In the genomic region with DNA sequence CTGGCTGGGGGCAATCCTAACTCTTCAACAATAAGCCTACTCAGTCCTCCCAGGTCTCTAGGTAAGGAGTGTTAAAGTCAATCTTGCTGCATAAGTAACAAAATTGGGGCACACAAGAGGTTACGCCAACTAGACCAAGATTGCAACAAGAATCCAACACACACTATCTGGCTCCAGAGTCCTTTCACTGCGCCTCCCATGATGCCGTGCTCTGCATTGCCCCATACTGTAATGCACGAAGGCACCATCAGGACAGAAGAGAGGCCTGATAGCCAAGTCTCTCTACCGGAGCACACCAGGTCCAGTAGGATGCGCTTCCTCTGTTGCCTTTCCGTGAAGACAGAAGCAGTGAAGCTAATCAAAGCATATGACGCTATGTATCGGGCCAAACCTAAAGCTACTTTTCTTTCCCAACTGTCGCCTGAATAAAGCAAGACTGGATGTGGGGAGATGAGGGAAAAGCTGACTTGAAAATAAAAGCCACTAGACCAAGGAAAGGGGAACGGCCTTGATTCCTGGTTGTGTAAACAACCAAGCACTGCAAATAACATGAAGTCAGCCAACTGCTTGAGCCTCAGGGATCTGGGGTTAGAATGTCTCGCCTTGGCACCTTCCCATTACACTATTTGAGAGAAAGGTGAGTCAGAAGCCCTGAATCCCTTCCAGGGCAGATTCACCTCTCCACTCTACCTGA, we compare ENCODE assay signal across 10 mouse cellular contexts. TPM values are rescaled to one million over a fixed set of nuclear protein-coding genes. Genes with fewer than 3 reads are reported as not detected.
DNase-seq lines count a peak whose midpoint lies in the region; ATAC-seq and TF ChIP-seq lines count a peak whose summit lies in the region.
"Had no signal": no experiment of that assay in that cellular context is flagged by ENCODE, and none has a peak within 500 bp of the region (broad histone marks: within the 10 kb centered on the region; RNA-seq: fewer than 3 reads in every experiment).

No protein-coding gene starts in this region.

- TF ChIP-seq EP300 in liver, postnatal 0 days (IDR thresholded peaks at IDR 0.05; ENCODE audit: low read depth) = no peak

- 82% methylated on average over 12 of the region's 12 CpGs for WGBS in heart, embryonic 16.5 days
- WGBS in neural tube, embryonic 11.5 days = 88% methylated on average over 12 of the region's 12 CpGs
- WGBS in liver, postnatal 0 days (ENCODE audit: insufficient replicate concordance) = 67% methylated on average over 12 of the region's 12 CpGs
- 75% methylated on average over 12 of the region's 12 CpGs for WGBS in stomach, embryonic 16.5 days

- ATAC-seq in heart, embryonic 16.5 days (replicated peaks; ENCODE audit: extremely low read depth, insufficient read depth, low FRiP score) = no peak
- ATAC-seq in neural tube, embryonic 11.5 days (ENCODE audit: insufficient read depth, low FRiP score, low TSS enrichment) = no peak
- ATAC-seq in liver, postnatal 0 days = peak; percentile 28; the same call in 1 of the 2 replicates
- no peak; the same call in 1 of the 2 replicates for ATAC-seq in stomach, embryonic 16.5 days (ENCODE audit: insufficient read depth, low FRiP score)

- DNase-seq in heart, postnatal 14 days = no peak
- DNase-seq in neural tube, embryonic 11.5 days (ENCODE audit: low spot score) = no peak
- no peak for DNase-seq in neural tube, embryonic 10.5 days (ENCODE audit: extremely low spot score, low spot score)
- no peak for DNase-seq in liver, postnatal 0 days
- DNase-seq in cerebellum, postnatal 10 days = no peak
- no peak for DNase-seq in kidney, adult 18-20 months

- H3K4me2 ChIP-seq in heart, embryonic 16.5 days (ENCODE audit: low read depth, low read length) = no peak overlapping the region
- peak overlapping the region; percentile 18 for H3K4me2 ChIP-seq in neural tube, embryonic 11.5 days (ENCODE audit: low read depth)
- peak overlapping the region; percentile 40; the same call in 1 of the 2 replicates for H3K4me2 ChIP-seq in liver, postnatal 0 days (ENCODE audit: low read depth, low read length)
- peak overlapping the region; percentile 39; the same call in 1 of the 2 replicates for H3K4me2 ChIP-seq in stomach, embryonic 16.5 days (ENCODE audit: low read depth, low read length)
- H3K4me2 ChIP-seq: heart, embryonic 15.5 days had no signal

- H3K27me3 ChIP-seq in heart, embryonic 16.5 days (ENCODE audit: control insufficient read depth, insufficient read depth, low read length) = no peaks in the 10 kb centered on the region
- H3K27me3 ChIP-seq in neural tube, embryonic 11.5 days (ENCODE audit: control insufficient read depth, insufficient read depth, low read length) = no peaks in the 10 kb centered on the region
- H3K27me3 ChIP-seq in liver, postnatal 0 days (ENCODE audit: insufficient read depth, low read length) = no peaks in the 10 kb centered on the region
- no peaks in the 10 kb centered on the region for H3K27me3 ChIP-seq in stomach, embryonic 16.5 days (ENCODE audit: control insufficient read depth, insufficient read depth, low read length)
- H3K27me3 ChIP-seq: heart, embryonic 15.5 days had no signal

- H3K4me1 ChIP-seq in heart, embryonic 16.5 days (ENCODE audit: control insufficient read depth, insufficient read depth, low read length) = peaks cover 18% of the 10 kb centered on the region
- peaks cover 25% of the 10 kb centered on the region for H3K4me1 ChIP-seq in neural tube, embryonic 11.5 days (ENCODE audit: control insufficient read depth, insufficient read depth, low read length)
- peaks cover 38% of the 10 kb centered on the region for H3K4me1 ChIP-seq in liver, postnatal 0 days (ENCODE audit: insufficient read depth)
- peaks cover 24% of the 10 kb centered on the region for H3K4me1 ChIP-seq in stomach, embryonic 16.5 days (ENCODE audit: control insufficient read depth, insufficient read depth, low read length)

- no peak for TF ChIP-seq CTCF in liver, postnatal 0 days (IDR thresholded peaks at IDR 0.05; ENCODE audit: low read depth)

- no peaks in the 10 kb centered on the region; the same call in 1 of the 2 replicates for H3K36me3 ChIP-seq in heart, embryonic 16.5 days (ENCODE audit: control insufficient read depth, insufficient read depth)
- peaks cover 7% of the 10 kb centered on the region for H3K36me3 ChIP-seq in neural tube, embryonic 11.5 days (ENCODE audit: control insufficient read depth, insufficient read depth, low read length)
- H3K36me3 ChIP-seq in liver, postnatal 0 days (replicated peaks; ENCODE audit: insufficient read depth, low read length) = peaks cover 6% of the 10 kb centered on the region
- peaks cover 11% of the 10 kb centered on the region; the same call in 1 of the 2 replicates for H3K36me3 ChIP-seq in stomach, embryonic 16.5 days (ENCODE audit: control insufficient read depth, insufficient read depth, low read length)
- H3K36me3 ChIP-seq: heart, embryonic 15.5 days had no signal

- no peak overlapping the region for H3K9ac ChIP-seq in heart, embryonic 16.5 days (ENCODE audit: low read length)
- H3K9ac ChIP-seq in neural tube, embryonic 11.5 days (ENCODE audit: low read length) = peak overlapping the region; percentile 20; the same call in 1 of the 2 replicates
- no peak overlapping the region for H3K9ac ChIP-seq in liver, postnatal 0 days (replicated peaks)
- no peak overlapping the region for H3K9ac ChIP-seq in stomach, embryonic 16.5 days (ENCODE audit: low read length)
- H3K9ac ChIP-seq: heart, embryonic 15.5 days had no signal

- H3K9me3 ChIP-seq in heart, embryonic 16.5 days (replicated peaks; ENCODE audit: control insufficient read depth, low read length) = no peaks in the 10 kb centered on the region
- no peaks in the 10 kb centered on the region for H3K9me3 ChIP-seq in neural tube, embryonic 11.5 days (ENCODE audit: control insufficient read depth, low read length)
- no peaks in the 10 kb centered on the region for H3K9me3 ChIP-seq in liver, postnatal 0 days (ENCODE audit: low read length)
- no peaks in the 10 kb centered on the region for H3K9me3 ChIP-seq in stomach, embryonic 16.5 days (replicated peaks; ENCODE audit: control insufficient read depth, low read length)
- H3K9me3 ChIP-seq: heart, embryonic 15.5 days had no signal

- H3K27ac ChIP-seq in heart, embryonic 16.5 days (ENCODE audit: low read length) = peak overlapping the region; percentile 48; the same call in 1 of the 2 replicates
- peak overlapping the region; percentile 74 for H3K27ac ChIP-seq in neural tube, embryonic 11.5 days (ENCODE audit: low read depth, low read length)
- H3K27ac ChIP-seq in liver, postnatal 0 days (ENCODE audit: low read depth) = peak overlapping the region; percentile 95
- peak overlapping the region; percentile 93 for H3K27ac ChIP-seq in stomach, embryonic 16.5 days (ENCODE audit: low read length)

- H3K4me3 ChIP-seq in heart, embryonic 16.5 days (ENCODE audit: low read length) = no peak overlapping the region
- no peak overlapping the region for H3K4me3 ChIP-seq in neural tube, embryonic 11.5 days (ENCODE audit: low read depth, low read length)
- no peak overlapping the region for H3K4me3 ChIP-seq in liver, postnatal 0 days (ENCODE audit: low read depth, low read length)
- no peak overlapping the region for H3K4me3 ChIP-seq in stomach, embryonic 16.5 days (replicated peaks; ENCODE audit: low read length)
- H3K4me3 ChIP-seq: heart, embryonic 15.5 days had no signal

- intact Hi-C loops in heart, postnatal 14 days (cut with DNase I) = no loop called here

RNA-seq across cellular contexts. Expression of a gene that starts 13.6 kb away (rescaled TPM):
- polyA plus RNA-seq in heart, embryonic 16.5 days (2015; fragmentation: Nextera tagmentation; extraction: Ambion mirVana) = 2.6 and 3.2 TPM in 2 replicates
- total RNA-seq in heart, postnatal 14 days (2021) = 1 to 10 TPM; 7.6 to 9.7 TPM
- polyA plus RNA-seq in neural tube, embryonic 11.5 days (2014; fragmentation: Nextera tagmentation; extraction: Ambion mirVana) = 60.1 and 71.8 TPM in 2 replicates
- polyA plus RNA-seq in liver, postnatal 0 days (2015; fragmentation: Nextera tagmentation; extraction: Ambion mirVana) = 1.8 and 2.1 TPM in 2 replicates
- polyA plus RNA-seq in stomach, embryonic 16.5 days (2015; fragmentation: Nextera tagmentation; extraction: Ambion mirVana) = 14.7 and 15.7 TPM in 2 replicates

RNA-seq across cellular contexts. Expression of a gene that starts 27.1 kb away (rescaled TPM):
- 0.37 and 0.41 TPM in 2 replicates for polyA plus RNA-seq in heart, embryonic 16.5 days (2015; fragmentation: Nextera tagmentation; extraction: Ambion mirVana)
- 1 to 10 TPM; 6.6 to 7.1 TPM for total RNA-seq in heart, postnatal 14 days (2021)
- 1.1 and 1.2 TPM in 2 replicates for polyA plus RNA-seq in neural tube, embryonic 11.5 days (2014; fragmentation: Nextera tagmentation; extraction: Ambion mirVana)
- polyA plus RNA-seq in liver, postnatal 0 days (2015; fragmentation: Nextera tagmentation; extraction: Ambion mirVana) = 3.5 and 3.8 TPM in 2 replicates
- 1.3 and 1.8 TPM in 2 replicates for polyA plus RNA-seq in stomach, embryonic 16.5 days (2015; fragmentation: Nextera tagmentation; extraction: Ambion mirVana)

RNA-seq across cellular contexts. Expression of a gene that starts 57.9 kb away (rescaled TPM):
- polyA plus RNA-seq in heart, embryonic 16.5 days (2015; fragmentation: Nextera tagmentation; extraction: Ambion mirVana) = 15.2 and 20.5 TPM in 2 replicates
- total RNA-seq in heart, postnatal 14 days (2021) = 1 to 10 TPM; 5.8 to 7.3 TPM
- polyA plus RNA-seq in neural tube, embryonic 11.5 days (2014; fragmentation: Nextera tagmentation; extraction: Ambion mirVana) = 22.5 and 24.5 TPM in 2 replicates
- polyA plus RNA-seq in liver, postnatal 0 days (2015; fragmentation: Nextera tagmentation; extraction: Ambion mirVana) = 14.4 and 15.4 TPM in 2 replicates
- polyA plus RNA-seq in stomach, embryonic 16.5 days (2015; fragmentation: Nextera tagmentation; extraction: Ambion mirVana) = 21.1 and 23.5 TPM in 2 replicates

RNA-seq across cellular contexts. Expression of a gene that starts 60.0 kb away (rescaled TPM):
- not detected in 2 replicates for polyA plus RNA-seq in heart, embryonic 16.5 days (2015; fragmentation: Nextera tagmentation; extraction: Ambion mirVana)
- not detected for total RNA-seq in heart, postnatal 14 days (2021)
- not detected in 2 replicates for polyA plus RNA-seq in neural tube, embryonic 11.5 days (2014; fragmentation: Nextera tagmentation; extraction: Ambion mirVana)
- not detected in 2 replicates for polyA plus RNA-seq in liver, postnatal 0 days (2015; fragmentation: Nextera tagmentation; extraction: Ambion mirVana)
- not detected in 2 replicates for polyA plus RNA-seq in stomach, embryonic 16.5 days (2015; fragmentation: Nextera tagmentation; extraction: Ambion mirVana)
- polyA plus RNA-seq: heart, embryonic 15.5 days; urinary bladder, adult 2 months had no signal
